Mouse (Mus musculus) heart, adult 2 months (tissue): ENCODE results near the gene Eri2.

Source experiments
- CTCF ChIP-seq: fragments of 200-600 bp; IDR thresholded peaks from 2 replicates; pipeline ENCODE4 v1.8.1; 2022; ENCODE audit warnings: antibody characterized with exemption, mild to moderate bottlenecking, moderate library complexity
- EP300 ChIP-seq: fragments of 200-500 bp; IDR thresholded peaks from 2 replicates; pipeline ENCODE4 v1.6.1; 2011; ENCODE audit warnings: low read depth, low read length, control low read depth; ENCODE audit not compliant: insufficient read depth

GRCm38 (mm10) chr7:119793586-119794250 is at the start of gene Eri2, which contains the start of gene Rexo5:
- TF ChIP-seq CTCF (no peak), EP300 (no peak)
